Mouse (Mus musculus): ENCODE data around the gene Sox6.

Gene Sox6

DNA sequence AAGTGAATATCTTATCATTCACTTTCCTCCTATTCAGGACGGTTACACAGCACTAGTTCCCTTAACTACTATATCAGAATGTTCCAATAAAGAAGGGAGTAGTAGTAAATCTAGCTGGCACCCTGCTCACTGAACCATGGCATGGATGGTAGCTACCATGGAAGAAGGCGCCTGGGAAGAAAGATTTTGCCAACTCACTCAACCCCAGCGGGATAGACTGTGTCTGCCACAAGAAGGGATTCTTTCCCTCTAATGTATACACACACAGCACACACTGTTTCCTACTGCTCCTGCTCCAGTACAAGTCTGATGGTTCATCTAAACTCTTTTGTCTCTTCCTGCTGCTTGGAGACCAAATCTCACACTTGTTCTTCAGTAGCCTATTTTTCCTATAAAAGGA lies 147.1 kb downstream of the Sox6 start:
- DNase-seq (ENCODE audit: low spot score): no peak

- no peak for DNase-seq (ENCODE audit: low spot score)
These were observed 148.7 kb downstream of the Sox6 start for GRCm38 (mm10) chr7:115889926-115890325.

- no peak for DNase-seq (ENCODE audit: low spot score)
These were observed 150.0 kb downstream of the Sox6 start for GRCm38 (mm10) chr7:115888561-115888960.

DNA sequence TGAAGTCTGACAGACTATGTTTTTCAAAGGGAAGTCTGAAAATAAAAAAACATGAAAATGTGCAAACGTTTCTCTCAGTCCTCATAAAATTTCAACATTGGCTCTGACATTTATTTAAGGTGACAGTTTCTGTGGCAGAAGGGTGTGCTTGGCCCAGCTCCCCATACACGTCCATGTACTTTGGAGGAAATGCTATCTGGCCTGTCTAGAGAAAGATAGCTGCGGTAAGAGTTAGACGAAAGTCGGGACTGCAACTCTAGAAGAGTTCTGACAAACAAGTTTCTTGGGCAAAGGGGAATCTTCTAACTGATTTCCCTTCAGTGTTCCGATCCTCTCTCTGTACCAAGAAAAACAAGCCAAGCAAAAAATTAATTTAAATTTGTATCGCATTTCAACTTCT lies 150.5 kb downstream of the Sox6 start:
- no peak for DNase-seq (ENCODE audit: low spot score)

GRCm38 (mm10) chr7:115872903-115873302 lies 165.7 kb downstream of the Sox6 start:
- DNase-seq (ENCODE audit: low spot score): no peak

GRCm38 (mm10) chr7:115868504-115868903 lies 170.1 kb downstream of the Sox6 start:
- DNase-seq (ENCODE audit: low spot score): no peak

DNA sequence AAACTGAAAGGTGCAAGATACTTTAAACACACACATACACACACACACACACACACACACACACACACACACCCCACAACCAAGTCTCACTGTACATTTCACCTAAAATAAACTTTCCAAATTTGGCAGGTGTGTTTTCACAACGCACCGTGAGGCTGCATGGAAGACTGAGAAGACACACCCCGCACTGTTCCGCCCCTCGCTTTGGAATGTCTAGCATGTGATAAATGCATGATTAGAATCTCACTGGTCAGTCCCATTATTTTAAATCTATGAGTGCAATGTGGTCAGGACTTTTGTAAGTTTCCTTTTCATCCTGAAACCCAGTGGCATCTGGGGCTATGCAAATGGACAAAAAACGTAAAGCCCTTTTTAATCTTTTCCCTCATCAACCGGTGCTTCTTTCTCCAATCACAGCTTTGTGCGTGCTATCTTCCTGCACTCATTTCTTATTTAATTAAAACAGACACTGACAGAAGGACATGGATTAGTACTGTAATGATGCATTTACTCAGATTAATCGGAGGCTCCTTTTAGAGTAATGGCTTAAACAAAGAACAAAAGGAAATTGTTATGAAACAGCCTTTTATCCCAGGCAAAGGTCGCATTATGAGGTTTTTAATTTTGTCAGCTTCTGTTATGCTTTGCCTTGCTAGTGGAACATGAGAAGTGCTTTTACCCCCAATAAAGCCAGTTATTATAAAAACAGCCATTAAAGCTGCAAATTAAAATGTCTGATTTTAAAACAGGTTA lies 170.9 kb downstream of the Sox6 start:
- no peak for DNase-seq (ENCODE audit: low spot score)

GRCm38 (mm10) chr7:115866698-115867500 lies 171.7 kb downstream of the Sox6 start:
- DNase-seq (ENCODE audit: low spot score): no peak

DNA sequence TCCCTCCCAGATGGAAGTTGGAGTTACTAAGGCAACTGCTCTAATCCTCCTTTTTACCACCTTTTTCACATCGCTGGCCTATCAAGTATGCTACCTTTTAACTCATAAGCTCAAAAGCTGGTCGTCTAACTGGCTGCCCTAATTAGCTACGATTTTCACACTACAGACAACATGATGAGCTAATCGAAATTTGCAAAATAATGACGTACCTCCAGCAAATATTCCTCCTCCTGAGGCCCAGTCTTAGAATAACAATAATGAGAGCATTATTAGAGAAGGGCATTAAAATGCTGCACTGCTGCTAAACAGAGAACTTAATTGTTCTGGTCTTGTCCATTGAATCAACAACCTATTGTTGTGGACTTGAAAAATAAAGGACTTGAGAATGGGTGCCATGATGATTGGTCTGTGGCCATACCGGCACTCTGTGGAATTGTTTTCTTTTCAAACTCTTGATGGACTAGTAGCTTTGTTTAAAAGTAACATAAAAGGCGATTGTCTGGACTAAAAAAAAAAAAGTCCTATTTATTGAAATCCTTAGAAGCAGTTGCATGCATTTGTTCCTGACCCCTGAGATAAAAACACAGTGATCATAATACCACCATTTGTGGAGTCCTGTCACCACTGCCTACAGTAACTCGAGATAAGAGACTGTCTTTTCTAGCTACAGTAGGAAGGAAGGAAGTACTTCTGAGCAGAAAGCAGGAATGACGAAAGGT lies 172.5 kb downstream of the Sox6 start:
- no peak for DNase-seq (ENCODE audit: low spot score)

DNA sequence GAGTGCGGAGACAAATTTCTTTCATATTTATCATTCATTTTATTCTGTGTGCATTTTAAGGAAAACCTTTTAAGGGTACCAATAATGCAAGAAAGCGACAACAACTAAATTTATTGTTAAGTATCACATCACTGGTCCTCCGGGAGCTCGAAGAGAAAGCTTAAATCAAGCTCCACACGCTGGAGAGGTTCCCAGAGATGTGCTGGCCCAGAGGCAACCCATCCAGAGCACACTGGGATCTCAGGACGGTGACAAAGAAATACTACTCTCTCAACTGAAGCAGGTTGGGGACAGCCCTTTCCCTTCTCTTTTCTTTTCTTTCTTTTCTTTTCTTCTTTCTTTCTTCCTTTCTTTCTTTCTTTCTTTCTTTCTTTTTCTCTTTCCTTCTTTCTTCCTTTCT lies 173.4 kb downstream of the Sox6 start:
- no peak for DNase-seq (ENCODE audit: low spot score)

- no peak for DNase-seq (ENCODE audit: low spot score)
These were observed 174.2 kb downstream of the Sox6 start for GRCm38 (mm10) chr7:115864411-115864810.

GRCm38 (mm10) chr7:115859691-115860401 lies 178.8 kb downstream of the Sox6 start:
- DNase-seq (ENCODE audit: low spot score): no peak

DNA sequence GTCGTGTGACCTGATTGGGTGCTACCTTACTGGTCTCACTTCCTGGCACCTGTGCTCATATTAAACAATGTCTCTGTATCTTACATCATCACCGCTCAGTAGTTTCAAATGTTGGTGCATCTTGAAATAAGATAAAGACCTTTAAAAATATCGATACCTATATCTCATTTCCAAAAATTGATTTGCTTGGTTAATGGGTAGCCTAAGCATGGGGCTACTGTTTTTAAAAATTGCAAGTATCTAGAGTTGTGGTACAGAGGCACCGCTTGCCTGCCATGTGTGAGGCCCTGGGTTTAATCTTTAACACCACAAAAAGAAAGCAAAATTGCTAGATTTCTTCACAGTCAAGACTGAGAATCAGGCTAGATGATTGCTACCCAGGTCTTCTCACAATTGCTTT lies 187.5 kb downstream of the Sox6 start:
- DNase-seq (ENCODE audit: low spot score): no peak

DNA sequence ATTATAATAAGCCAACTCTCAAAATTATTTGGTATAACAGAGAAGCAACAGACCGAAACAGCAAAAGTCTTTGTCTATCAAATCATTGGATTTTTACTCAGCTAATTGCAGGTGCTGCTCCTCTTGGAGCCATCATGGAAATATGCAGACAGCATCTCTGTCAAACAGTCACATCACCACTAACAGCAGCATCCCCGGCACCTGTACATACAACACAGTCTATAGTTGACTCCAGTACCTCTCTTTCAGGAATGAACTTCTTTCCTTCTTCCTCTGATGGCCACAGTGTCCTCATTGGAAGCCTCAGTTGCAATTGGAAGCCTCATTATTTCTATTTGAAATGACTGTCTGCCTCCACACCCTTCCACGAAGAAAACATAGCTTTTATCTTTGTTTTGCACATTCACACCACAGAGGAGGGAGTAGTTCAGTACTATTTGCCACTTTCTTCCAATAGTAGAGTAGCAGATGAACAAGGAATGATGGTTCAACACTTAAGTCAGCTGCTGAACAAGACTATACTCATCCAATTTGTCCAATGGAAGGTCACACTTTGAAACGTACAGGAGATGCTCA lies 192.7 kb downstream of the Sox6 start:
- DNase-seq (ENCODE audit: low spot score): no peak

DNA sequence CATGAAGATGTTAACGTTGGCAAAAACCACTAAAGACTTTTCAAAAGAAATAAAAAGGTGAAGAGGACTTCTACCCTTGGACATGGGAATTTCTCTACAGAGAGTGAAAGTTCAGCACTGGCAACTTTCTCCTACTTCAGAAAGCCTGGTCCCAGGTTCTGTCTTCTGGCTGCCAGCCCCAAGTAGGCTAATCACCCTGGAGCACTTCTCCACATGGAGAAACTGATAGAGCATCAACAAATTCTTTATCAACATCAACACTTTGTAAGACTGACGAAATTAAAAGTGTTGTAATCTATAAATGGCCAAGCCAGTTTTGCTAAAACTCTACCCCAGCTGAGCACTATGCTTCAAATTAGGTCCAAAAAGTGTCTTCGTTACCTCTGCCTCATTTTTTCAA lies 193.7 kb downstream of the Sox6 start:
- DNase-seq (ENCODE audit: low spot score): no peak

GRCm38 (mm10) chr7:115844431-115844830 lies 194.2 kb downstream of the Sox6 start:
- DNase-seq (ENCODE audit: low spot score): no peak

GRCm38 (mm10) chr7:115842251-115842650 lies 196.3 kb downstream of the Sox6 start:
- DNase-seq (ENCODE audit: low spot score): no peak

DNA sequence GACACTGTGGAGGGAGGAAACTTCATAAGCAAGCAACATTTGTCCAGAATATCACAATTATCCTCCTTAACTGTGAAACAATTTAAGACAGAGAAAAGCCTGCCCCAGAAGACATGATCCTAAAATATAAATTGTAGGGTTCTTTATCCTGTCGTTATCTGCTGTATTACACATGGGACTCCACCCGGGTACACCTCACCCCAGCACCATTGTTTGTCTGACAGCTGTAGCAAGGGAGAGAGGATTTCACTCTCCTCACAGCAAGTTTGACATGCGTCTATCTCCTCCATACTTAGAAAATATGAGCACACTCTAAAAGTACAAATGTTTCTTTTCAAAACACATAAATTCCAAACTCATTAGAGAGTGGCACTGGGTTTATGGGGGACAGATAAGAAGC lies 198.0 kb downstream of the Sox6 start:
- no peak for DNase-seq (ENCODE audit: low spot score)

GRCm38 (mm10) chr7:115835005-115835404 lies 203.6 kb downstream of the Sox6 start:
- DNase-seq (ENCODE audit: low spot score): no peak

- DNase-seq (ENCODE audit: low spot score): no peak
These were observed 204.9 kb downstream of the Sox6 start for GRCm38 (mm10) chr7:115833701-115834100.

DNA sequence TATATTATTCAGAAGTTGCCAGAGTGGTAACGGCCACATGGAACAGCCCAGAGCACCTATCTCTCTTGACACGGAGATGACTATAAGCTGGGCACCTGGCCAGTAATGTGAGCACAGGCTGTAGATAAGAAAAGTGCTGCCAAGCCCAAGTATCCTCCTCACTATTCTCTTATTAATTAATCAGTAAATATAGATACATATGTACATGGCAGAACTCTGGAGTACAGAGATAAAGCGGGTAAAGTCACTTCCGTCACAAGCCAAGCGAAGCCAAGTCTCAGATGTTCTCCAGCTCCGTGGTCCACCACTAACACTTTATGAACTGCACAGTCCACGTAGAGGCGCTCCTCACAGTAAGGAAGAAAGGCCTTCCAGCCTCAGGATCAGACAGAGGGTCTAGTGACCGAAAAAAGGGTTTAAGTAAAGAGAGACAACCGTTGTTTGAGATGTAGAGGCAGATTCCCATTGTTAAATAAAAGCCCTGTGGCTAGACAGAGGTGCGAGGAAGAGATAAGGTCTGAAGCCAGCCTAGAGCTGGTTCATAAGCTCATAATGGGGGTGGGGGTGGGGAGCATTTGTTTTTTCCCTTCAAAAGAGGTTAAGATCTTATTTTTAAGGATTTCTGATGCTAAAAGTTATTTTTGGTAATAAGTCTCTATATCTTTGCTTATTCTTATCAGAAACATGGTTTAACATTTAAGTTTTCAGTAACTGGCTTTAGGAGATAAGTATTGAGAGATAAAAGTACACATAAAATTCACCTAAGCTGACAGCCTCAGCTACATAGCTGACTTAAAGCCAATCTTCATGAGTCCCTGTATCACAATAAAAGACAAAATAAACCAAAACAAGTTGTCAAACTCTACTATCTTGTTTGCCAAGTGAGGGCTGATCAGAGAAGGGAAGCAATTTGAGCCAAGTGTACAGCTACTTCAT lies 207.4 kb downstream of the Sox6 start:
- DNase-seq (ENCODE audit: low spot score): no peak
